Mouse (Mus musculus): ENCODE data around the gene Nav2.

DNA sequence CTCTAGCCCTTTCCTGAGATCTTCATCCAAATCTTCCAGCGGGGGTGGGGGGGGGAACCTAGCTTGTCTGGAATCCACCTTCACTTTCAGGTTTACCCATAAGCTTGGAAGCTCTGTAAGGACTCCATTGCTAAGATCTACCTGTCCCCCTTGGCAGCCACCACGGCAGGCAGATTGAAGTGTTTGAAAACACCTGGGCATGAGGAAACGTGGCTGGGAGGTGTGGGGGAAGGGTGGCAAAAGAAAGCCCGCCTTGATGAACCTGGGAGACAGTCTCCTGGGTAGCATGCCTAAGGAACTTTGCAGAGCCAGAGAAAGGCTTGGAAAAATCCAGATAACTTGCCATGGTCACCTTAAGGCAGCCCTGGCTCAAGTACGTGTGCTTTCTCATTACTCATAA lies 225.9 kb downstream of the Nav2 start:
- TF ChIP-seq CTCF (IDR thresholded peaks at IDR 0.05; ENCODE audit: borderline replicate concordance, insufficient read depth, low read depth, low read length) (no peak), POLR2A (IDR thresholded peaks at IDR 0.05; ENCODE audit: borderline replicate concordance, insufficient read depth, low read length) (no peak)

All from cerebellum, adult 2 months (tissue).